Mouse (Mus musculus) hindbrain, embryonic 13.5 days (tissue): Measurements from ENCODE around the gene Ankrd40. TPM values are rescaled to one million over a fixed set of nuclear protein-coding genes. Genes with fewer than 3 reads are reported as not detected.

ENCODE experiments used
- ATAC-seq: fragments of 200-750 bp; cut with Nextera tagmentation; 2 replicates; pipeline ENCODE4 v1.8.0; 2017; ENCODE audit warnings: moderate TSS enrichment; ENCODE audit not compliant: low FRiP score
- H3K27ac ChIP-seq: fragments of 300-500 bp; sonication (generic); 2 replicates; pipeline ENCODE4 v1.5.1; 2015; ENCODE audit warnings: inconsistent platforms, mild to moderate bottlenecking, moderate library complexity
- H3K27me3 ChIP-seq: fragments of 300-500 bp; sonication (generic); 2 replicates; pipeline ENCODE4 v1.6.1; 2015; ENCODE audit warnings: mild to moderate bottlenecking, inconsistent platforms
- H3K36me3 ChIP-seq: fragments of 300-500 bp; sonication (generic); 2 replicates; pipeline ENCODE4 v1.6.1; 2015; ENCODE audit warnings: mild to moderate bottlenecking, inconsistent platforms
- H3K4me1 ChIP-seq: fragments of 300-500 bp; sonication (generic); replicated peaks from 2 replicates; pipeline ENCODE4 v1.6.1; 2015; ENCODE audit warnings: inconsistent platforms
- H3K4me2 ChIP-seq: fragments of 300-500 bp; sonication (generic); 2 replicates; pipeline ENCODE4 v1.6.1; 2015; ENCODE audit warnings: inconsistent platforms, mild to moderate bottlenecking, moderate library complexity
- H3K4me3 ChIP-seq: fragments of 300-500 bp; sonication (generic); 2 replicates; pipeline ENCODE4 v1.5.1; 2015; ENCODE audit warnings: mild to moderate bottlenecking, inconsistent platforms
- H3K9ac ChIP-seq: fragments of 300-500 bp; sonication (generic); 2 replicates; pipeline ENCODE4 v1.6.1; 2015; ENCODE audit warnings: mild to moderate bottlenecking, inconsistent platforms
- H3K9me3 ChIP-seq: fragments of 300-500 bp; sonication (generic); 2 replicates; pipeline ENCODE4 v1.6.1; 2016; ENCODE audit warnings: inconsistent platforms
- WGBS: fragments of 180-500 bp; shearing (Covaris S2); methylation state at CpG from one replicate; pipeline ENCODE4 v1.1.7; 2015; 5-methylcytosine and 5-hydroxymethylcytosine counted together
- polyA plus RNA-seq: library from polyadenylated mRNA; unstranded; fragments of >200 nt; fragmentation: Nextera tagmentation; extraction: Ambion mirVana; gene quantifications from 2 replicates; pipeline ENCODE4 v1.2.1, GENCODE M21; 2015

The Ankrd40 gene
- polyA plus RNA-seq, 1 experiment from 2014 or later = 10.6 TPM

DNA sequence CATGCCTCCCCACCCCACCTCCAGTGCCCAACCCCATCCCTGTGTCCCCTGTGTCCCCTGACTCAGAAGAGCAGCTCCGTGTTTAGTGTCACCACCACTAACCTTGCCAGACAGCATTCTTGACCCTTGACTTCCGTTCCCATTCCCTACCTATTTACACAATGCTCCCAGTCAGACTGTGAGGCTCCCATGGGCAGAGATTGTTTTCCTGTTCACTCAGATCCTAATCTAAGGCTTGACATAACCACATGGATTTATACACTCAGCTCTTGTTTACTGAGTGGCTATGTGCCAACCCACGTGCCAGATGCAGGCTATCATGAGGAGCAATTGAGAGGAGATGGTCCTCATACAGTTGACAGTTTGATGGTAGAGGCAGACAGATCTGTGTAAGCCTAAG, 37.5 kb downstream of the Ankrd40 start:
- H3K36me3 ChIP-seq = no peaks in the 10 kb centered on the region
- no peak overlapping the region for H3K9ac ChIP-seq
- ATAC-seq = no peak
- H3K27ac ChIP-seq = no peak overlapping the region
- H3K4me2 ChIP-seq = no peak overlapping the region
- no peaks in the 10 kb centered on the region for H3K9me3 ChIP-seq
- no peak overlapping the region for H3K4me3 ChIP-seq
- 0 out of 2 replicates have a peak, but pooled peaks cover 2% of the 10 kb centered on the region for H3K27me3 ChIP-seq
- WGBS = 81% methylated on average over 3 of the region's 3 CpGs
- H3K4me1 ChIP-seq = no peaks in the 10 kb centered on the region

DNA sequence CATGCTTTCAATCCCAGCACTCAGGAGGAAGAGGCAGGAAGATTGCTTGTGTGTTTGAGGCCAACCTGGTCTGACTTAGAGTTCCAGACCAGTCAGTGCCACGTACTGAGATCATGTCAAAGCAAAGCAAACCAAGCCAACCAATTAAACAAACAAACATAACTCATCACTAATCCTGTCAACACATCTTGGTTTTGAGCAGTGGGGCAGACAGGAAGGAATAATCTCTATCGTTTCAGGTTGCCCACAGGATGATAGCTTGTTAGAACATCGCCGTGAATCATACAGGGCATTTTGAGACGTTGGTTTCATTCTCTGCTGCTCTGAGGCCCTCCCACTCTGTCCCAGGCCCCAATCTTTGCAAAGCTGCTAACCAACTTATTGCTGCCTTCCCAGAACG, 42.2 kb downstream of the Ankrd40 start:
- Histone ChIP-seq H3K9me3 (no peaks in the 10 kb centered on the region), H3K4me3 (no peak overlapping the region), H3K27ac (no peak overlapping the region), H3K27me3 (no peaks in the 10 kb centered on the region), H3K36me3 (no peaks in the 10 kb centered on the region), H3K4me1 (peaks cover 12% of the 10 kb centered on the region), H3K9ac (no peak overlapping the region), H3K4me2 (no peak overlapping the region)
- no peak for ATAC-seq
- 89% methylated on average over 6 of the region's 6 CpGs for WGBS

DNA sequence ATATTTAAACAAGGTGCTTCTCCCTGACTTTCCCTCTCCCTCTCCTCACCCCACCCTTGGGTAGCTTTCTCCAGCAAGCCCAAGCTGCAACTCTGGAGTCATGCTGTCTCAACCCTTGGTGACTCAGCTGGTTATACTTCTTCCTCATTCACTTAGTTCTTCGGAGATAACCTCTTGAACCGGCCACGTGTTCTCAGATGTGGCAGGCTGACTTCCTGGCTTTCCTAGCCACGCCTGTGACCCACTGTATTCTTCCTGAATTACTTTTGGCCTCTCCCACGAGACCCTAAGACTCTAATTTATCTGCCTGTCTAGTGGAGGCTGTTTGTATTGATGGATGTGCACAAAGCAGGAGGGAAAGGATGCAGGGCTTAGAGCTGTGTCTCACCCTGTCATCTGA, 43.0 kb downstream of the Ankrd40 start:
- no peaks in the 10 kb centered on the region for H3K9me3 ChIP-seq
- WGBS = 40% methylated on average over 5 of the region's 5 CpGs
- peaks cover 12% of the 10 kb centered on the region for H3K4me1 ChIP-seq
- no peak for ATAC-seq
- H3K9ac ChIP-seq = no peak overlapping the region
- H3K4me2 ChIP-seq = no peak overlapping the region
- H3K27me3 ChIP-seq = no peaks in the 10 kb centered on the region
- H3K36me3 ChIP-seq = no peaks in the 10 kb centered on the region
- no peak overlapping the region for H3K4me3 ChIP-seq
- H3K27ac ChIP-seq = no peak overlapping the region

DNA sequence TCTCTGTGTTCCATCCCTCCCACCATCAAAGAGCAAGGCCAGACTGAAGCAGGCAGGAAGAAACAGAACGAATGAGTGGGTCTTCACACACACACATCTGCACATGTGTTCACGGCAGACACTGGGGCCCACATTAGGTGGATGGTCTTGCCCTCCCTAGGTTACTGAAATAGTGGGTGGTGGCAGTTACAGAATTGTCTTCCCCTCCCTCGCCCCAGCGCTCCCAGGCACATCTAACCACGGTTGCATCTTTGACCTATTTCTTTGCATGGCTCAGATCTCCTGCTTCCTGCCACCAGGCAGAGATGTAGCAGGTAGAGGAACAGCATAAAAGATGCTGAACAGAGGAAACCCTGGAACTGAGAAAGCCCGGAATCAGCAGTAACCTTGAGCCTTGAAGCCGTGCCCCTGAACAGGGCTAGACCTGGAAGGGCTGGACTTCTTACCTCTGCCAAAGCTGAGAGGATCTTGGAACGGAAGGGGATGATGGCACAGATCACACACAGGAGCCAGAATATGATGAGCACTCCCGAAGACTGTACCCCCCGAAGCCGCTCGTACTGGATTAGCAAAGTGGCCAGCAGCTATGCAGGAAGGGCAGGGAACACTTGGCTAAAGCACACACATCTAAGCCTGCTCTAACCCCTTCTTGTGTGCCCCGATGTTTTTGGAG, 46.6 kb downstream of the Ankrd40 start:
- no peak overlapping the region for H3K4me3 ChIP-seq
- no peak overlapping the region for H3K9ac ChIP-seq
- WGBS = 91% methylated on average over 13 of the region's 13 CpGs
- no peak overlapping the region for H3K27ac ChIP-seq
- H3K4me1 ChIP-seq = peaks cover 12% of the 10 kb centered on the region
- H3K4me2 ChIP-seq = no peak overlapping the region
- H3K36me3 ChIP-seq = no peaks in the 10 kb centered on the region
- ATAC-seq = no peak
- no peaks in the 10 kb centered on the region for H3K9me3 ChIP-seq
- H3K27me3 ChIP-seq = no peaks in the 10 kb centered on the region

DNA sequence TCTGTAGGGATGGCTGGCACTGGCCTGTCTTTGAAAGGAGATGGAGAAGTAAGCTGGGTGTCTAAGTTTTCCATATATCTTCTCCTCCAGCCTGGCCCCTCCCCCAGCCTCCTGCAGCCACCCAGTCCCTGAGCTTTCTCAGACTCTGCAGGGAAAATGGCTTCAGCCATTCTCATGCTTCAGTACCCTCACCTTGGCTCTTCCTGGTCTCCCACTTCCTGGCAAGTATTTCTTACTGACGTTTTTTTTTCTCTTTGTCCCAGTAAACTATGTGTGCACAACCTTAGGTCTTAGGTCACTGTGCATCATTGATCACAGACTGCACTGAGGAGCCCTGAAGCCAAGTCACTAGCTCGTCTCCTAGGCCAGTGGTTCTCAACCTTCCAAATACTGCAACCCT, 51.3 kb downstream of the Ankrd40 start:
- WGBS = 10% methylated on average over 2 of the region's 2 CpGs
- no peak overlapping the region for H3K27ac ChIP-seq

DNA sequence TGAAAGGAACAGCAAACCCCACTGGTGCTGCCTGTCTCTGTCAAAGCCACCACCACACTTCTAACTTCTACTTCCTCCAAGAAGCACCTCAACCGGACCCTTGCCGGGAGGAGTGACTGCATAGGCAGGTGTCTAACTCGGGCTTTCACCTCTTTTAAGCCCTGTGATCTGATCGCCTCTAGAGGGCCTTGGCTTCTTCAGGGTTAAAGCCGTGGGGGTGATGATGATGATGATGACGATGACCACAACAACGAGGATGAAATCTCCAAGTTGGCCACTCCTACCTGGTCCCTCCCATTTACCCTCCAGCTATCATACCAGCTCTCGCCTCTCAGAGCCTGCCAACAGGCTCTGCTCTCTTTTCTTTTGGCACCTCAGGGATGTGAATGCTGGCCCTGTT, 51.9 kb downstream of the Ankrd40 start:
- Histone ChIP-seq H3K4me1 (no peaks in the 10 kb centered on the region), H3K4me2 (no peak overlapping the region), H3K36me3 (no peaks in the 10 kb centered on the region), H3K4me3 (no peak overlapping the region), H3K27me3 (no peaks in the 10 kb centered on the region), H3K9me3 (no peaks in the 10 kb centered on the region), H3K9ac (no peak overlapping the region), H3K27ac (no peak overlapping the region)
- 84% methylated on average over 8 of the region's 8 CpGs for WGBS
- no peak for ATAC-seq

More for the DNA sequence above, 51.3 kb downstream of the Ankrd40 start:
- ATAC-seq = no peak
- Histone ChIP-seq H3K4me1 (no peaks in the 10 kb centered on the region), H3K4me2 (no peak overlapping the region), H3K9me3 (no peaks in the 10 kb centered on the region), H3K4me3 (no peak overlapping the region), H3K27me3 (no peaks in the 10 kb centered on the region), H3K36me3 (no peaks in the 10 kb centered on the region), H3K9ac (no peak overlapping the region)

DNA sequence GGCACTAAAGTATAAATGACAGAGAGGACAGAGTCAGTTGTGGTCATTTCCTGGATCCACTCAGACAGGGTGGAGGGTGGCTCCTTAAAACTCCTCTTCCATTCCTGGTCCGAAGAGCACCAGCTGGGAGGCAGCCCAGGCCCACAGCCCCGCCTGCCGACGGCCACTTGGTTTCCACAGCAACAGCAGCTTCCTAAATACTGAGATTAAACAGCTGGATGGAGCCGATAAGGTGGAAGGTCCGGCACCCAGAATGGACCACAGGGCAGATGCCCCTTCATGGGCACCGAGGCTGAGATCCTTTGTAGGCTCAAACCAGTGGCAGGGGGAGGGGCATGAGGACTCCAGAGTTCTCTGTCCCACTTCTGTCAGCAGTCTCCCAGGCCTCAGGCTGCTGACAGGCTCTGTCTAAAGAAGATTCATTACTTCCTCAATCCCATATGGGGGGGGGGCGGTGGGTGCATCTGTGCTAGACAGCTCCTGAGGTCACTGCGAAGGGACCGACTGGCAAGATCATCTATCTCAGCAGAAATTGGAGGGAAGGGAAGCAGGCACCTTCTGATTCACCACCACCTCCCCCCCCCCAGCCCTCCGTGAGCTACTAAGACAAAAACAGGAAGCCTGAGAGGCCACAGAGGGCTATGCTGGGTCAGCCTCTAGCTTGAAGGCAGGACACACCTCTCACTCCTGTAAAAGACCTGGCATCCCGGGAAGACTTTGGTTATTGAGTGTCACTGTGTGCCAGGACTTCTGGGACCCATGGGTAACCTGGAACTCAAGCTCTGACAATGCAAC, 58.4 kb downstream of the Ankrd40 start:
- Histone ChIP-seq H3K4me1 (peaks cover 17% of the 10 kb centered on the region), H3K27ac (peak overlapping the region; percentile 3; the same call in 1 of the 2 replicates), H3K36me3 (no peaks in the 10 kb centered on the region), H3K9me3 (no peaks in the 10 kb centered on the region), H3K4me3 (no peak overlapping the region), H3K9ac (peak overlapping the region; percentile 13; the same call in 1 of the 2 replicates), H3K27me3 (peaks cover 3% of the 10 kb centered on the region), H3K4me2 (peak overlapping the region; percentile 20; the same call in 1 of the 2 replicates)
- 14% methylated on average over 12 of the region's 12 CpGs for WGBS
- peak; percentile 66 for ATAC-seq

DNA sequence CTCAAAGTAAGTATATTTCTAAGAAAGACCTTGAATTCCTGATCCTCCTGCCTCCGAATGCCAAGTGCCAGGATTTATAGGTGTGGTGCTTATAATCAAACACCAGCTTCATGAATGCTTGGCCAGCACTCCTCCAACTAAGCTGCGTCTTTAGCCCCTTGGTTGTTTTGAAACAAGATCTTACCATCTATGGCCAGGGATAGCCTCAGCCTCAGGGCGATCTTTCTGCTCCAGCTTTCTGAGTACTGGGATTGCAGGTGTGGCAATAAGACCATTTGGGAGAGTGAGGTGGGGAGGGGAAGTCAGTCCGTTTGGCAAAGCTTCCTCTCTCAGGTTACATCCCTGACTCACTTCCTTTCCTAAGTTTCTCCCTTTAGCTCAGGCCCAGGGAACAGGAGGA, 60.0 kb downstream of the Ankrd40 start:
- no peaks in the 10 kb centered on the region for H3K36me3 ChIP-seq
- peaks cover 16% of the 10 kb centered on the region for H3K27me3 ChIP-seq
- no peak overlapping the region for H3K9ac ChIP-seq
- WGBS = 87% methylated on average over 4 of the region's 4 CpGs
- H3K4me1 ChIP-seq = peaks cover 22% of the 10 kb centered on the region
- no peak overlapping the region for H3K27ac ChIP-seq
- no peak overlapping the region for H3K4me2 ChIP-seq
- ATAC-seq = no peak
- H3K9me3 ChIP-seq = no peaks in the 10 kb centered on the region
- H3K4me3 ChIP-seq = no peak overlapping the region

DNA sequence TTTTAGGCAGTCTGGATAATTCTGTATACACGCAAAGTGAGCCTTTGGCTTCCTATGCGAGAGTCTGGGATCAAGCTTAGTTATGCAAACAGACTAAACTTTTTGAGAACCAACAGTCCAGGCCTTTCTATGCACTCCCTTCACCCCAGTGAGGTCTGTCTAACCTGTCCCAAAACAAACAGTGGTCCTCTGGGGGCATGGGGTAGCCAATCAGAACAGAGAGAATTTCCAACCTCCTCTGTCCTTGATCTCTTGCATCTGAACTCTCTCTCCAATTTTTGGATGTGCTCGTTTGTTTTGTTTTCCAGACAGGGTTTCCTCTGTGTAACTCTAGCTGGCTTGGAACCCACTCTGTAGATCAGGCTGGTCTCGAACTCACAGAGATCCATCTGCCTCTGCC, 61.2 kb downstream of the Ankrd40 start:
- H3K4me3 ChIP-seq = no peak overlapping the region
- 88% methylated on average over 4 of the region's 4 CpGs for WGBS
- ATAC-seq = no peak

DNA sequence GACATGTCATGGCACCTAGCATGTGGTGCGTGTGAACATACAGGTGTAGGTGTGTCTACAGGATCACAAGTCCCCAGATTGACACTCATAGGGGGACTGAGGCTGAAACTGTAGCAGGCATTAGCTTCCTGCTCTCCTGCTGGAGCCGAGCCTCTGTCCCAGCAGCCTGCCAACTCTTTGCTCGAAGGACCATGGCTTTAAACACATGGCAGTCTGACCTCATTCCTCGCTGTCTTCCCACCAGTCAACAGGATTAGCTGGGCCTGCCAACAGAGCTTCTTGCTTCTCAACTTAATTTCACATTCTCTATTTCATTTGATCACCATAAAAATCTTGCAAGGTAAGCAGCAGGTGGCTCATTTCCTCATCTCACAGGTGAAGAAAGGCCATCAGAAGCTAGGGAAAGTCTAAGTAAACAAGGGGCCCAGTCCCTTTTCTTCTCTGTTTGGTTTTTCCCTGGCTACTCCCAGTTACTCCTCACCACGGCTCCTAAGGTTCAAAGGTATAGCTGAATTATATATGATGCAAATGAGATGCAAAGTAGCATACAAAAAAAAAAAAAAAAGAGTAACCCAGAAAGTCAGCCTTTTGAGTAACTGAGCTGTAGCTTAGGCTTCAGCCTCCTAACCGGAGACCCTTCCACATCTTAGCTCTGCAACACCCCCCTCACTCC, 62.1 kb downstream of the Ankrd40 start:
- no peak overlapping the region for H3K27ac ChIP-seq
- ATAC-seq = no peak
- no peaks in the 10 kb centered on the region for H3K36me3 ChIP-seq
- H3K4me2 ChIP-seq = no peak overlapping the region
- peaks cover 24% of the 10 kb centered on the region for H3K27me3 ChIP-seq
- H3K9ac ChIP-seq = no peak overlapping the region
- peaks cover 24% of the 10 kb centered on the region for H3K4me1 ChIP-seq
- H3K9me3 ChIP-seq = no peaks in the 10 kb centered on the region
- 73% methylated on average over 6 of the region's 6 CpGs for WGBS
- H3K4me3 ChIP-seq = no peak overlapping the region

More for the DNA sequence above, 61.2 kb downstream of the Ankrd40 start:
- Histone ChIP-seq H3K27me3 (peaks cover 24% of the 10 kb centered on the region), H3K9ac (no peak overlapping the region), H3K9me3 (no peaks in the 10 kb centered on the region), H3K4me1 (peaks cover 24% of the 10 kb centered on the region), H3K27ac (no peak overlapping the region), H3K4me2 (no peak overlapping the region), H3K36me3 (no peaks in the 10 kb centered on the region)

DNA sequence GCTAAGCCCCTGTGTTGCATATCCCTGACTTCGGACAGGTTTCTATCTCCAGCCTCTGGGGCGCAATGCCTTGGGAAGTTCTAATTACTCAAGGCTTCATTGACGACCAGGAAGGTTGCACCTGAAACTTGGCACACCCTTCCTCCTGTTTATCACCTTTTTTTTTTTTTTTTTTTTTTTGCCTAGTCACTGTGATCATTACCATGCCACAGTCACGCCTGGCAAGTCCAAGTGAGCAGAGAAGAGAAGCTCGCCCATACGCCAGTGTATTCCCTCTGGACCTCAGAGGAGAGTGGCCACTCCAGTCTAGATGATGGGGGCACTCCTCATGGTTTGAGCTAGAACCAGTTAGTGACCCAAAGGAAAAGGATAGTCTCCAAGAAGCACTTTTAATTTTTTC, 63.0 kb downstream of the Ankrd40 start:
- no peak overlapping the region for H3K27ac ChIP-seq
- H3K36me3 ChIP-seq = no peaks in the 10 kb centered on the region
- no peak for ATAC-seq
- H3K9ac ChIP-seq = no peak overlapping the region
- no peak overlapping the region for H3K4me3 ChIP-seq
- 87% methylated on average over 6 of the region's 6 CpGs for WGBS
- H3K9me3 ChIP-seq = no peaks in the 10 kb centered on the region
- peaks cover 18% of the 10 kb centered on the region for H3K4me1 ChIP-seq
- no peak overlapping the region for H3K4me2 ChIP-seq
- peaks cover 24% of the 10 kb centered on the region for H3K27me3 ChIP-seq
